Mouse (Mus musculus): ENCODE results near the gene Gm10188. TPM values are rescaled to one million over a fixed set of nuclear protein-coding genes. Genes with fewer than 3 reads are reported as not detected.

Gm10188 gene
- total and polyA plus RNA-seq, 2 experiments from 2014 or later = 0.22 TPM; not detected in 1

DNA sequence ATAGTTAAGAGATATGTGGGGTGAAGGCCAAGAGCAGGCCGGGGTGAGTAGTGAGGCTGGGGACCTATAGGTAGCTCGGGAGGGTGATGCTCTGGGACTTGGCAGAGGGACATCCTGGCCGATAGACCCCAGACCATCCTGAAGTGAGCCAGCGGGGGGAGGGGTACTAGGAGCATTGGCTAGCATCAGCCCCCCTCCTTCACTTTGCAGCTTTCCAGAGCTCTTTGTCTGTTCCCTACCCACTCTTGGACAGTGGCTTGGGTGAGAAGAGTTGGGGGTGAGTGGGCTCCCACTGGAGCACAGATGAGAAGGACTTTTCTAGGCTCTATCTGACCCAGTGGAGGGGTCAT, 28.1 kb downstream of the Gm10188 start:
- TF ChIP-seq CTCF (IDR thresholded peaks at IDR 0.05) = no peak
- DNase-seq (ENCODE audit: low spot score) = no peak
- H3K9ac ChIP-seq (replicated peaks; ENCODE audit: low read length, poor library complexity, severe bottlenecking) = peak overlapping the region; percentile 42; the same call in 1 of the 2 replicates
- peaks cover 20% of the 10 kb centered on the region; the same call in 1 of the 2 replicates for H3K4me1 ChIP-seq (ENCODE audit: insufficient read depth, low read length)
- no peaks in the 10 kb centered on the region for H3K9me3 ChIP-seq (ENCODE audit: low read length)
- peak overlapping the region; percentile 24; the same call in 1 of the 2 replicates for H3K4me3 ChIP-seq (ENCODE audit: low read depth, low read length)
- no peak for ATAC-seq (ENCODE audit: low FRiP score)
- H3K4me2 ChIP-seq (ENCODE audit: low read depth, low read length, poor library complexity, severe bottlenecking) = peak overlapping the region; percentile 46
- no peaks in the 10 kb centered on the region for H3K36me3 ChIP-seq (ENCODE audit: insufficient read depth, low read length)
- no peaks in the 10 kb centered on the region for H3K27me3 ChIP-seq (ENCODE audit: insufficient read depth, low read length)
- 1% methylated on average over 4 of the region's 4 CpGs for WGBS
- H3K27ac ChIP-seq (ENCODE audit: low read depth, low read length) = peak overlapping the region; percentile 73

DNA sequence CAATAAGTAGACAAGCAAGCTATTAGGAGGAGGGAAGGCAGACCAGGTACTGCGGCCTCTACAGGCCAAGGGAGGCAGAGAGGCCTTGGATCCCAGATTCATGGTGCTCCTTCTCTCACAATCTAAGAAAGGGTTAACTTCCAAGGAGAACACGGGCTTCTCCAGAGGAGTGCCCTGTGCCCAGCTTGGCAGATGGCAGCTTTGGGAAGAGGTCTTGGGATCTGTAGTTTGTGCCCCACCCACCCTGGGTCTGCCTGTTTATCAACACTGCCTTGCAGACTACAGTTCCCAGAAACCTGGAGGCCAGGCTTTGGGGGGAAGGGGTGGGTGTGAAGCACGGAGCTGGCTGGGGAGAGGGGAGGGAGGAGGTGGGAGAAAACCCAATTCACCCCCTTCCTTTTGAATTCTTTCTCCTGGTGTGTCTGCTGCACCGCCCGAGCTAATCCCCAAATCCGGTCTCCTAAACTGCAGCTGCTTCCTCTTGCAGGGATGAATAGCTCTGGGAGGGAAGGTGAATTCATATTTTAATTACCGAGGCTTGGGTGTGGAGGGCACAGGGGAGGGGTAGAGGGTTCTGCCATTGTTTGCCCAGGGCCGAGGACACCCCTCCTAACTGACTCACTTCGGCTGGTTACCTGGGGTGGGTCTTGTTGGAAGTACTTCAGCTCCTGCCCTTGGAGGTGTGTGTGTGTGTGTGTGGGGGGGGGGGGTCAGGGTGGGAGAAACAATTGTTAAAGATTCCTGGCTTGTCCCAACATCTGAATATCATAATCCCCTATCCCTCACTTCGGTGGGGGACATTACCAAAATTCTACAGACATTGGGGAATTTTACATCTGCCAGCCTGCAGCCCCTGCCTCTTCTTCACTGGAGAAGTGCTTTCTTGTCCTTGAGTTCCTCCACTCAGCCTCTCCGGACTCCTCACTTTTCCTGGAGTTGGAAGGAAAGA, 28.7 kb downstream of the Gm10188 start:
- Histone ChIP-seq H3K4me1 (ENCODE audit: insufficient read depth, low read length) (peaks cover 26% of the 10 kb centered on the region; the same call in 1 of the 2 replicates), H3K9ac (replicated peaks; ENCODE audit: low read length, poor library complexity, severe bottlenecking) (peak overlapping the region; percentile 42; the same call in 1 of the 2 replicates), H3K27me3 (ENCODE audit: insufficient read depth, low read length) (no peaks in the 10 kb centered on the region), H3K36me3 (ENCODE audit: insufficient read depth, low read length) (no peaks in the 10 kb centered on the region), H3K4me3 (ENCODE audit: low read depth, low read length) (peak overlapping the region; percentile 24), H3K9me3 (ENCODE audit: low read length) (no peaks in the 10 kb centered on the region), H3K4me2 (ENCODE audit: low read depth, low read length, poor library complexity, severe bottlenecking) (peak overlapping the region; percentile 46), H3K27ac (ENCODE audit: low read depth, low read length) (peak overlapping the region; percentile 73)
- DNase-seq (ENCODE audit: low spot score) (peak; percentile 97), ATAC-seq (ENCODE audit: low FRiP score) (peak; percentile 87)
- WGBS = 5% methylated on average over 11 of the region's 11 CpGs
- peak; percentile 70 for TF ChIP-seq CTCF (IDR thresholded peaks at IDR 0.05)

GRCm38 (mm10) chr1:132199934-132200333, 29.6 kb downstream of the Gm10188 start:
- no peak for TF ChIP-seq CTCF (IDR thresholded peaks at IDR 0.05)
- H3K27ac ChIP-seq (ENCODE audit: low read depth, low read length) = peak overlapping the region; percentile 73
- peak overlapping the region; percentile 8; the same call in 1 of the 2 replicates for H3K4me3 ChIP-seq (ENCODE audit: low read depth, low read length)
- H3K9me3 ChIP-seq (ENCODE audit: low read length) = no peaks in the 10 kb centered on the region
- no peaks in the 10 kb centered on the region for H3K27me3 ChIP-seq (ENCODE audit: insufficient read depth, low read length)
- H3K4me1 ChIP-seq (ENCODE audit: insufficient read depth, low read length) = peaks cover 27% of the 10 kb centered on the region; the same call in 1 of the 2 replicates
- no peak overlapping the region for H3K9ac ChIP-seq (replicated peaks; ENCODE audit: low read length, poor library complexity, severe bottlenecking)
- 8% methylated on average over 12 of the region's 12 CpGs for WGBS
- H3K4me2 ChIP-seq (ENCODE audit: low read depth, low read length, poor library complexity, severe bottlenecking) = peak overlapping the region; percentile 46
- no peak for ATAC-seq (ENCODE audit: low FRiP score)
- H3K36me3 ChIP-seq (ENCODE audit: insufficient read depth, low read length) = no peaks in the 10 kb centered on the region
- DNase-seq (ENCODE audit: low spot score) = peak; percentile 22

- Histone ChIP-seq H3K4me3 (ENCODE audit: low read depth, low read length) (no peak overlapping the region), H3K4me2 (ENCODE audit: low read depth, low read length, poor library complexity, severe bottlenecking) (no peak overlapping the region), H3K27me3 (ENCODE audit: insufficient read depth, low read length) (no peaks in the 10 kb centered on the region), H3K9ac (replicated peaks; ENCODE audit: low read length, poor library complexity, severe bottlenecking) (no peak overlapping the region), H3K27ac (ENCODE audit: low read depth, low read length) (peak overlapping the region; percentile 73; the same call in 1 of the 2 replicates), H3K4me1 (ENCODE audit: insufficient read depth, low read length) (peaks cover 31% of the 10 kb centered on the region; the same call in 1 of the 2 replicates), H3K36me3 (ENCODE audit: insufficient read depth, low read length) (no peaks in the 10 kb centered on the region), H3K9me3 (ENCODE audit: low read length) (no peaks in the 10 kb centered on the region)
- ATAC-seq (ENCODE audit: low FRiP score) = no peak
- DNase-seq (ENCODE audit: low spot score) = no peak
- 57% methylated on average over 6 of the region's 6 CpGs for WGBS
- no peak for TF ChIP-seq CTCF (IDR thresholded peaks at IDR 0.05)
Observed at GRCm38 (mm10) chr1:132199244-132199643, 30.3 kb downstream of the Gm10188 start.

DNA sequence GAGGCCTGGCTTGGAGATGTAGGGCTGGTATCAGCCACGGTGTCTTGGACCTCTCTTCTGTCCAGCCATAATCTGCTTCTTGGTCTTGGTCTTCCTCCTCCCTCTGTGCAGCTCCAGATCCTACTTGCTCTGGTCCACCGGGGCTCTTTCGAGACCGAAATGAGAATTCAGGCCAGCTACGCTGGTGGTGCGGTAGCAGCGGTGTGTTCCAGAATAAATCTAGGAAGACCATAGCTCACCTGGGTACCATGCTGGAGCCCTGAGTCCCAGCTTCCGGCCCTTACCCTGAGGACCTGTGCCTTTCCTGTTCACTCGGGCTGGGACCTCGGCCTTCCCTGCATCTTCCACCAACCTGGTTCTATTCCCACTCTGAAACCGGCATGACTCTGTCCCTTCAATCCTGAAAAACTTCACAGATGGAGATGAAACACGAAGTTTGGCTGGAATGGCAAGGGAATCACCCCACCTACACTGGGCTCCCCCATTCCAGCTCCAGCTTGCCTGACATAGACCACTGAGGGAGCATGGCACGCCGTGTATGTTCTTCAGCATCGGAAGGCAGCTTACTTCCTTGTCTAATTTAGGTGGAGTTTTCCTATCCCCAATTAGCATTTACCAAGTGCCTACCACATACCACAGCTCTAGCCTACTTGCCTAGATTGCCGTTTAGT, 31.0 kb downstream of the Gm10188 start:
- Histone ChIP-seq H3K9me3 (ENCODE audit: low read length) (no peaks in the 10 kb centered on the region), H3K36me3 (ENCODE audit: insufficient read depth, low read length) (no peaks in the 10 kb centered on the region), H3K4me1 (ENCODE audit: insufficient read depth, low read length) (peaks cover 38% of the 10 kb centered on the region), H3K9ac (replicated peaks; ENCODE audit: low read length, poor library complexity, severe bottlenecking) (no peak overlapping the region), H3K27me3 (ENCODE audit: insufficient read depth, low read length) (no peaks in the 10 kb centered on the region), H3K4me3 (ENCODE audit: low read depth, low read length) (no peak overlapping the region), H3K4me2 (ENCODE audit: low read depth, low read length, poor library complexity, severe bottlenecking) (no peak overlapping the region), H3K27ac (ENCODE audit: low read depth, low read length) (no peak overlapping the region)
- DNase-seq (ENCODE audit: low spot score) (no peak), ATAC-seq (ENCODE audit: low FRiP score) (no peak)
- no peak for TF ChIP-seq CTCF (IDR thresholded peaks at IDR 0.05)
- WGBS = 82% methylated on average over 16 of the region's 16 CpGs
